7 mouse cellular contexts compared by ENCODE assay signal in the genomic region with DNA sequence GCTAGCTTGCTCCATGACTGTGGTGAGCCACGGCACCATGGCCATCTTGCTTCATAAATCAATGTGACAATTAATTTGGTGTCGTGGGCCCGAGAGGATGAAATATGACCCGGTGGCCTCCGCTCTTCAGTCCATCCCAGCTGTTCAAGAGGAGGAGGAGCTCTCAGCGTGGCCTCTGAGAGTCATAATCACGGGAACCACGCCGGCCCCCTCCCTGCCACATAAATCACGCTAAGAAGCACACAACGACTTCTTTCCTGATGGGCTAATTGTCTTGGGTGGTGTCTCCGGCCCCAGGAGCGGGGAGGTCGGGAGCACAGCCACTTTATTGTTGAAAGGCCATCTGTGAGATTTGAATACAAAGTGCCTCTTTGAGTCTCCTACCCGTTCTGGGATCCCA.
DNase-seq lines count a peak whose midpoint lies in the region; ATAC-seq lines count a peak whose summit lies in the region.

No protein-coding gene starts in this region.

- H3K27me3 ChIP-seq in kidney, embryonic 15.5 days = no peaks in the 10 kb centered on the region
- H3K27me3 ChIP-seq in neural tube, embryonic 11.5 days (ENCODE audit: control insufficient read depth, insufficient read depth, low read length) = no peaks in the 10 kb centered on the region

- ATAC-seq in kidney, embryonic 15.5 days (replicated peaks; ENCODE audit: low FRiP score) = peak; percentile 20
- ATAC-seq in neural tube, embryonic 11.5 days (ENCODE audit: insufficient read depth, low FRiP score, low TSS enrichment) = peak; percentile 71
- no peak for ATAC-seq in megakaryocyte, adult 5-6 weeks (ENCODE audit: poor library complexity, severe bottlenecking)

- H3K9ac ChIP-seq in kidney, embryonic 15.5 days = no peak overlapping the region
- H3K9ac ChIP-seq in neural tube, embryonic 11.5 days (ENCODE audit: low read length) = no peak overlapping the region

- peaks cover under 1% of the 10 kb centered on the region; the same call in 1 of the 2 replicates for H3K36me3 ChIP-seq in kidney, embryonic 15.5 days
- no peaks in the 10 kb centered on the region for H3K36me3 ChIP-seq in neural tube, embryonic 11.5 days (ENCODE audit: control insufficient read depth, insufficient read depth, low read length)

- no peaks in the 10 kb centered on the region for H3K9me3 ChIP-seq in kidney, embryonic 15.5 days (replicated peaks)
- no peaks in the 10 kb centered on the region for H3K9me3 ChIP-seq in neural tube, embryonic 11.5 days (ENCODE audit: control insufficient read depth, low read length)

- peak overlapping the region; percentile 25; the same call in 1 of the 2 replicates for H3K4me2 ChIP-seq in kidney, embryonic 15.5 days
- H3K4me2 ChIP-seq in neural tube, embryonic 11.5 days (ENCODE audit: low read depth) = no peak overlapping the region

- H3K27ac ChIP-seq in kidney, embryonic 15.5 days = peak overlapping the region; percentile 95
- H3K27ac ChIP-seq in neural tube, embryonic 11.5 days (ENCODE audit: low read depth, low read length) = peak overlapping the region; percentile 53; the same call in 1 of the 2 replicates

- peak; percentile 50 to 54 for DNase-seq in layer of hippocampus, adult 8-10 months (ENCODE audit: low spot score in 2 of 2)
- no peak for DNase-seq in layer of hippocampus, postnatal 14 days (ENCODE audit: low spot score in 2 of 2)
- peak; percentile 85 for DNase-seq in embryo, embryonic 10.5 days (ENCODE audit: low spot score)
- DNase-seq in neural tube, embryonic 11.5 days (ENCODE audit: low spot score) = peak; percentile 73
- no peak for DNase-seq in spleen, postnatal 10 days (ENCODE audit: low spot score in 2 of 2)

- no peak overlapping the region for H3K4me3 ChIP-seq in kidney, embryonic 15.5 days (replicated peaks)
- H3K4me3 ChIP-seq in neural tube, embryonic 11.5 days (ENCODE audit: low read depth, low read length) = no peak overlapping the region

- H3K4me1 ChIP-seq in kidney, embryonic 15.5 days = peaks cover 67% of the 10 kb centered on the region
- peaks cover 47% of the 10 kb centered on the region for H3K4me1 ChIP-seq in neural tube, embryonic 11.5 days (ENCODE audit: control insufficient read depth, insufficient read depth, low read length)

- WGBS in kidney, embryonic 15.5 days = 13% methylated on average over 15 of the region's 15 CpGs
- 2% methylated on average over 15 of the region's 15 CpGs for WGBS in neural tube, embryonic 11.5 days

Comparison
In these comparisons a context has a peak if more than half of its experiments do, and no peak if none do; other contexts are left out.
1. DNase-seq: peak in layer of hippocampus, adult 8-10 months (2 of 2), embryo, embryonic 10.5 days (single experiment) and neural tube, embryonic 11.5 days (single experiment); none in layer of hippocampus, postnatal 14 days (0 of 2) and spleen, postnatal 10 days (0 of 2).